Mouse (Mus musculus): ENCODE results near the gene Alad.

DNA sequence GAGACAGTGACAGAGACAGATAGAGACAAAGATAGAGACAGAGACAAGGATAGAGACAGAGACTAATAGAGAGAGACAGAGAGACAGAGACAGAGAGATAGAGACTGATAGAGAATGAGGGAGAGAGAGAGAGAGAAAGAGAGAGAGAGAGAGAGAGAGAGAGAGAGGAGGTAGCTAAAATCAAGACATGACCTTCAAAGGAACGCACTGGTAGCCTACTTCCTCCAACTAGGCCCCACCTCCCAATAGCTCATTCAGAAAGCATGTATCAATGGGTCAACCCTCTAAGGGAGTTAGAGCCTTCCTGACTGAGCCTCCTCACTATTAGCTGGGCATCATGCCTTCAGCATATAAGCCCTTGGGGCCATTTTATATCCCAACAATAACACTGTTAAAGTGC lies 48.6 kb upstream of the Alad start:
- TF ChIP-seq CTCF (conservative IDR thresholded peaks at IDR 0.05; ENCODE audit: low read length) (no peak), POU5F1 (IDR thresholded peaks at IDR 0.05; ENCODE audit: borderline replicate concordance, low read length) (no peak)
